Mouse (Mus musculus) MEL-GATA-1-ER (cell line): ENCODE data around the gene Ifitm1.

Experiments used
- DNase-seq: peaks from one replicate; pipeline ENCODE4 v3.0.0-alpha.2; 2012; ENCODE audit warnings: low read depth; ENCODE audit errors: extremely low read depth

Gene Ifitm1

GRCm38 (mm10) chr7:140966921-140967320 is at the start of gene Ifitm1:
TSS of gene Ifitm1 (plus strand) at chr7:140967221.
- no peak for DNase-seq

GRCm38 (mm10) chr7:140919911-140920310 is 47.1 kb upstream of the Ifitm1 start:
- no peak for DNase-seq

- no peak for DNase-seq
These were observed 46.5 kb upstream of the Ifitm1 start, which contains the start of gene Nlrp6 for GRCm38 (mm10) chr7:140920418-140921029. TSS of gene Nlrp6 (plus strand) at chr7:140920902.

GRCm38 (mm10) chr7:140921225-140921975 is 45.6 kb upstream of the Ifitm1 start:
- DNase-seq = peak; percentile 60

- no peak for DNase-seq
These were observed 44.5 kb upstream of the Ifitm1 start for GRCm38 (mm10) chr7:140922398-140923069.

- no peak for DNase-seq
These were observed 43.8 kb upstream of the Ifitm1 start for GRCm38 (mm10) chr7:140923070-140923775.

- DNase-seq = no peak
These were observed 39.8 kb upstream of the Ifitm1 start for GRCm38 (mm10) chr7:140927181-140927580.

GRCm38 (mm10) chr7:140938436-140938835 is 28.6 kb upstream of the Ifitm1 start:
- no peak for DNase-seq

- DNase-seq = no peak
These were observed 28.1 kb upstream of the Ifitm1 start for GRCm38 (mm10) chr7:140938896-140939295.

GRCm38 (mm10) chr7:140939669-140940171 is 27.3 kb upstream of the Ifitm1 start:
- no peak for DNase-seq

GRCm38 (mm10) chr7:140941222-140942051 is 25.6 kb upstream of the Ifitm1 start, which contains the start of gene Pgghg:
TSS of gene Pgghg (plus strand) at chr7:140941391.
- DNase-seq = peak; percentile 84

- DNase-seq = no peak
These were observed 24.7 kb upstream of the Ifitm1 start for GRCm38 (mm10) chr7:140942341-140942740.

GRCm38 (mm10) chr7:140942811-140943210 is 24.2 kb upstream of the Ifitm1 start:
- DNase-seq = no peak

GRCm38 (mm10) chr7:140943356-140943755 is 23.7 kb upstream of the Ifitm1 start:
- DNase-seq = no peak

- no peak for DNase-seq
These were observed 22.8 kb upstream of the Ifitm1 start for GRCm38 (mm10) chr7:140944236-140944635.

GRCm38 (mm10) chr7:140945247-140945646 is 21.8 kb upstream of the Ifitm1 start:
- no peak for DNase-seq

- DNase-seq = no peak
These were observed 20.7 kb upstream of the Ifitm1 start for GRCm38 (mm10) chr7:140946311-140946710.

- DNase-seq = peak; percentile 60
These were observed 20.0 kb upstream of the Ifitm1 start for GRCm38 (mm10) chr7:140946980-140947379.

GRCm38 (mm10) chr7:140948161-140948560 is 18.9 kb upstream of the Ifitm1 start:
- no peak for DNase-seq

- DNase-seq = no peak
These were observed 17.8 kb upstream of the Ifitm1 start for GRCm38 (mm10) chr7:140949255-140949654.
